Mouse (Mus musculus) lung, postnatal 10 days (tissue): ENCODE results near the gene Tle1.

Source experiments
- DNase-seq: peaks from one replicate; pipeline ENCODE4 v3.0.0; 2021

Gene Tle1

GRCm38 (mm10) chr4:72200559-72201409 lies at the start of gene Tle1:
Gene Tle1, minus strand, starts transcription at chr4:72200919.
- peak; percentile 100 for DNase-seq

GRCm38 (mm10) chr4:72233584-72234219 lies 33.0 kb upstream of the Tle1 start:
- DNase-seq = peak; percentile 7

- DNase-seq = no peak
These were observed 31.5 kb upstream of the Tle1 start for GRCm38 (mm10) chr4:72232206-72232605.

- DNase-seq = no peak
These were observed 30.1 kb upstream of the Tle1 start for GRCm38 (mm10) chr4:72230832-72231231.

GRCm38 (mm10) chr4:72221629-72222028 lies 20.9 kb upstream of the Tle1 start:
- DNase-seq = no peak

- DNase-seq = no peak
These were observed 3.8 kb upstream of the Tle1 start for GRCm38 (mm10) chr4:72204420-72205045.

GRCm38 (mm10) chr4:72201521-72201991 lies 837 bp upstream of the Tle1 start:
- DNase-seq = peak; percentile 35

- DNase-seq = peak; percentile 67
These were observed 854 bp downstream of the Tle1 start for GRCm38 (mm10) chr4:72199571-72200558.

- DNase-seq = peak; percentile 89
These were observed 1.8 kb downstream of the Tle1 start for GRCm38 (mm10) chr4:72198877-72199411.

GRCm38 (mm10) chr4:72197888-72198605 lies 2.7 kb downstream of the Tle1 start:
- peak; percentile 76 for DNase-seq

GRCm38 (mm10) chr4:72195116-72195835 lies 5.4 kb downstream of the Tle1 start:
- DNase-seq = peak; percentile 55

GRCm38 (mm10) chr4:72193276-72193675 lies 7.4 kb downstream of the Tle1 start:
- DNase-seq = no peak

GRCm38 (mm10) chr4:72184476-72184875 lies 16.2 kb downstream of the Tle1 start:
- DNase-seq = no peak

GRCm38 (mm10) chr4:72182343-72182988 lies 18.3 kb downstream of the Tle1 start:
- DNase-seq = no peak

GRCm38 (mm10) chr4:72175943-72176342 lies 24.8 kb downstream of the Tle1 start:
- DNase-seq = no peak

- no peak for DNase-seq
These were observed 32.5 kb downstream of the Tle1 start for GRCm38 (mm10) chr4:72168267-72168666.

GRCm38 (mm10) chr4:72167761-72168229 lies 32.9 kb downstream of the Tle1 start:
- DNase-seq = no peak

- DNase-seq = no peak
These were observed 33.5 kb downstream of the Tle1 start for GRCm38 (mm10) chr4:72167171-72167570.

- DNase-seq = no peak
These were observed 34.2 kb downstream of the Tle1 start for GRCm38 (mm10) chr4:72166561-72166960.

GRCm38 (mm10) chr4:72165765-72166164 lies 35.0 kb downstream of the Tle1 start:
- DNase-seq = no peak
